Mouse (Mus musculus) heart, postnatal 10 days (tissue): ENCODE results near the gene Fbxo41. TPM values are rescaled to one million over a fixed set of nuclear protein-coding genes. Genes with fewer than 3 reads are reported as not detected.

Experiments used
- DNase-seq, 2 experiments: peaks; one replicate each; pipeline ENCODE4 v3.0.0; 2021
- intact Hi-C: fragments of 180-260 bp; cut with DNase I; formaldehyde crosslinking; loops from one replicate; pipeline ENCODE4 v1.15.1; 2025
- total RNA-seq, 2 experiments: library from RNA; stranded (reverse); gene quantifications; 2 replicates each; pipeline ENCODE4 v1.2.3; 2021

Gene Fbxo41
- not detected for total RNA-seq

GRCm38 (mm10) chr6:85502911-85503250, at the start of gene Fbxo41:
Gene Fbxo41 (minus strand): TSS chr6:85502994.
- DNase-seq = no peak
- intact Hi-C loops = no loop called here

DNA sequence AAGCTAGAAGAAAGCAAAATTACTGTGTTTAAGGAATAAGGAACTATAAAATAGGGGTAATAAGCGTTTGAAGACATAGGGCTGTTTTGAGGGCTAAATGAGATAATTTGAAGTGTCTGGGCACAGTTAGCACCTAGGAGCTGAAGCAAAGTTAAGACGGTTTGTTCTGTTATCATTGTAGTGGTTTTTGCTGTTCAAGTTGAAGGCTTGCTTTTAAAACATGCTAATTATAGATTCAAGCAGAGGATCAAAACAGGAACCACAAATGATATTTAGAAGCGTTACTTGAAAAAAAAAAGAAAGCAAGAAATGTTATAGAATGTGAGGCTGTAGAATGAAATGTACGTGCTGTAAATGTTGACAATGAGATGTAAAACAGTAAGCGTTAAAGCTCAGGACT, 44.8 kb upstream of the Fbxo41 start:
- intact Hi-C loops = no loop called here
- DNase-seq = no peak

DNA sequence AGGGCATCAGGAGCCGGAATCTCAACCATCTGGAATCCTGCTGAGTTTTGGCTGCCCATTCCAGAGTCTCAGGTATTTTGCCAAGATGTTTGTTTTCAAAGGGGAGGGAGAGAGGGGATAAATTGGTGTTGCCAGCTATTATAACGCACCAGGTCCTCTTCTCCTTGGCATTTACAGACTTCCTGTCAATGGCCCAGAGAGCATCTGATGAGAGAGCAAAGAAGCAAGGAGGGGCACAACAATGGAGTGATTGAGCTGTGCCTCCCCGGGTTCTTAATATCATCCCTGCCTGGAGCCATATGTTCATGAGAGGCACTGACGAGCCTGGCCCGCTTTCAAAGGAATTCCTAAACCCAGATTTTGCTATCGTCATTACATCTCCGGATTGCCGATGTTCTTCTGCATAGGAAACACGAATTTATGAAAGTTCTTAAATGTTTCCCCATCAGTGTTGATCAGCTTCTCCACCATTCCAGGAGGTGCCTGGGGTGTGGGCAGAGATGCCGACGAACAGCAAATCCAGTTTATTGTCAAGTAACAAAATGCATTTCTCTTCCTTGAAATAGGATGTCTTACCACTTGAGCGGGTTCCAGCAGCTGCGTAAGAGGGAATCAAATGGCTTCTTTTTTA, 41.6 kb upstream of the Fbxo41 start:
- DNase-seq = no peak
- intact Hi-C loops = no loop called here

DNA sequence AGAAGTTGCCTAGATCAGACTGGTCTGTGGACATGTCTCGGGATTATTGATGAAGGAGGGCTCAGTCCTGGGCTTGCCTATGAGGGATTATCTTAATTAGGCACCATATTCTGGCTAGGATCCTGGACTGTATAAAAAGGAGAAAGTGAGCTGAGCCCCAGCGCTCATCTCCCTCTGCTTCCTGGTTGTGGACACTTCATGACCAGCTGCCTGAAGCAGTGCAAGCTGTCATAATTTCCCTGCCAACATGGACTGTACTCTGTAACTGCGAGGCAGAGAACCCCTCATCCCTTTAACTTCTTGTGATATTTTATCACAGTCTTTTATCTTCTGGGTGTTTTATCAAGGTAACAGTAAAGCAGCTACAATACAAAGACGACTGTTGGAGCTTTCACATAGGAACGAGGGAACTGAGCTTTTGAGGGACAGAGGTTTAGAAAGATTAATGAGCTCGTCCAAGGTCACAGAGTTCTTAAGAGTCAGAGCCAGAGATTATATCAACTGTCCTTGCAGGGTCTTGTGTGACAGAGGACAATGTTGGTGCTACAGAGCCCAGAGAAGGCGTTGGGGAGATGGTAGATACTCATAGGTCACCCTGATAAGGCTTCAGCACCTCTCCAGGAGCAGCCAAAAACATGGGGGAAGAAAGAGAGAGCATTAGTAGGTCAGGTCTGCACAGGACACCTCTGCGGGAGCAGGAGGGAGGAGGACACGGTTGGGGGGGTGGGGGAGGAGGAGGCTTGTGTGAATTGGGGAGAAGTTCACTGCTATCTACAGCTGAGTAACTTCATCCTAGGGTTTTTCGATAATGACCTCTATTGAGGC, 40.8 kb upstream of the Fbxo41 start:
- intact Hi-C loops = no loop called here
- no peak for DNase-seq

- DNase-seq = no peak
- intact Hi-C loops = no loop called here
Observed at GRCm38 (mm10) chr6:85522825-85523224, 20.0 kb upstream of the Fbxo41 start.

DNA sequence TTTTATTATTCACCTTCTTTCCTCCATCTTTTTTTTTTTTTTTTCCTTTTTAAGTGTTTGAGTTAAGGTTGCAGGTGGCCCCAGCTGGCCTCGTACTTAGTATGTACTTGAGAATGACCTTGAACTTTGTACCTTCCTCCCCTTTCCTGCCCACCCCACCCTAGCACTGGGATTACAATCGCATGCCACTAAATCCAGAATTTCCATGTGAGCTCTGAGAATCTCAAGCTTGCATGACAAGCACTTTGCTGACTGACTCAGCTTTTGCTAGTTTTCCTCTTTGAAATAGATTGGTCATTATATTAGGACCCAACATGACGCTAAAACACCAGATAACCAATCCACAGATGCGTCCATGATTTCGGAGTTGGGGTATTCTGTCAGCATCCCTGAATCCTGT, 19.2 kb upstream of the Fbxo41 start:
- intact Hi-C loops = no loop called here
- DNase-seq = no peak

DNA sequence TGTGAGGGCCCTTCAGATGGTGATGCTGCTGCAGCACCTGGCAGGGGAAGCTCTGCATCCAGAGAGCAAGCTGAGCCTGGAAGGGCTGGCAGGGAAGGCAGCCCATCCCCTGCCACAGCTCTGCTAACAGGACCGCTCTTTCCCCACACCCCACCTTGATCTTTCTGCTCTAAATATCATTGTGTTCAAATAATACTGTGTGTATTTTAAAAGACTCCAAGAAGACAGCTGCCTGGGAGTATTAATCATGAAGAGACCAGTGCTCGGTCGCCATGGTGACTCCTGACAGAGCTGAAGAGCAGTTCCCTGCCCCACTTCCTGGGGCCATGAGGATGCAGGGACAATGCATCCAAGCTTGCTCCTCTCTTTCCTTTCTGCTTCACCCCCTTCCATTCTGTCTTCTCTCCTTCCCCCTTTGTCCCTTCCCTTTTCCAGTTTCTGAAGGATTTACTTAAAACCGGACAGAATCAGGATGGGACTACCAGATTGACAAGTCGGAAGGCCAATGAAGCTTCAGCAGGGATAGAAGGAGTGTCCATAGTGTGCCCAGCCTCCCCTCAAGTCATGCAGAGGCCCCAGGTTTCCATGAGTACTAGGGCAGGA, 15.4 kb upstream of the Fbxo41 start:
- no peak for DNase-seq
- intact Hi-C loops = no loop called here

DNA sequence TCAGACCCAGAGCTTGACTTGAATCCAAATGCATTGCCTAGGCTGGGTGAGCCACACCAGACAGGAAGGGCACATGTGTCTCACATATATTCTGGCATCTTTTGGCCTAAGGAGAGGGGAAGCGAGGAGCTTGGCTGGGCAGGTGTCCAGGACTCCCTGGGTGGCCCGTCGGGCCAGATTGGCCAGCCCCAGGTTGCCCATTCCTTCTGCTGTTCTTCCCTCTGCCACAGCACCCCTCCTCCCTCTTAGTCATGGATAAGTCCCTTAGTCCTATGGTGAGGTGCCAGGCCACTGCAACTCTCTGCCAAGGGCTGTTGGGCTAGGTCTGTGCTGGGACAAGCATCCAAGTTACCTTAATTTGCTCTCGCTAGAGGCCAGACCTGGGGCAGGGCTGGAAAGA, 13.1 kb upstream of the Fbxo41 start:
- intact Hi-C loops = no loop called here
- DNase-seq = no peak

DNA sequence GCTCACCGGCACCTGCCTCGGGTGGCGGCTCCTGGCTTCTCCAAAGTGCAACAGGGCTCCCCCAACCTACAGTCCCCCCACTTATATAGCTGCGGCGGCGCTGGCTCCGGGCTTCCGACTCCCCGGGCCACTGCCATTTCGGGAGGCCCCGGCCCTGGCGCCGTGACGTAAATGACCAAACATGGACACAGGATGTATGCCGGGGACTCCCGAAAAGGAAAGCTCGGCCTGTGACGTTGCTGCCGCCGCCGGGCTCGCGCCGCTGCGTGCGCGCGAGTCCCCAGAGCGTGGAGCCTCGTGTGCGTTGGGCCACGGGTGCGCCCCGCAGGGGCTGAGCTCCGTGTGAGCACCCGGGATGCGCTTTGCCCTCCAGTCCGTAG, 10.7 kb upstream of the Fbxo41 start, which contains the start of gene Egr4:
Gene Egr4, minus strand, starts transcription at position 59 of the 380 bp plus-strand sequence.
- DNase-seq = peak; percentile 13 to 19
- intact Hi-C loops = no loop called here

- intact Hi-C loops = no loop called here
- DNase-seq = no peak
Observed at GRCm38 (mm10) chr6:85512577-85513530, 10.1 kb upstream of the Fbxo41 start.

GRCm38 (mm10) chr6:85512056-85512440, 9.3 kb upstream of the Fbxo41 start:
- intact Hi-C loops = no loop called here
- no peak for DNase-seq

GRCm38 (mm10) chr6:85511286-85512055, 8.7 kb upstream of the Fbxo41 start:
- peak; percentile 71 to 82 for DNase-seq
- intact Hi-C loops = no loop called here

- intact Hi-C loops = no loop called here
- peak; percentile 14 to 30 for DNase-seq
Observed at GRCm38 (mm10) chr6:85510476-85510875, 7.7 kb upstream of the Fbxo41 start.

GRCm38 (mm10) chr6:85508602-85509001, 5.8 kb upstream of the Fbxo41 start:
- intact Hi-C loops = no loop called here
- DNase-seq = no peak

DNA sequence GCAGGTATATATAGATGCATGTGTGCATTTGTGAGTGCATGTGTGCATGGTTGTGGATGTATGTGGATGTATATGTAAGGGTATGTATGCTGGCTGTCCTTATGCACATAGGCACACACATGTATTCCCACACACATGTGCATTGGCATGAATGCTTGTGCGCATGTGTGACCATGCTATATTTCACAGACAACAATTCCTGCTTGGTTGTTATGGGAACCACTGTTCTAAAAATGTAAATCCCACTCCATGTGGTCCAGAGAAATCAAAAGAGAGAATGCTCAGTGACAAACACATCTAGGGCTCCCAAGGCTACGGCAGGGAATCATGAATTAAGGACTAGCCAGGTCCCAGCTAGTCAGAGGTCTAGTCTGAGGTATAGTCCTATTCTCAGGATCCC, 2.1 kb upstream of the Fbxo41 start:
- intact Hi-C loops = no loop called here
- no peak for DNase-seq

DNA sequence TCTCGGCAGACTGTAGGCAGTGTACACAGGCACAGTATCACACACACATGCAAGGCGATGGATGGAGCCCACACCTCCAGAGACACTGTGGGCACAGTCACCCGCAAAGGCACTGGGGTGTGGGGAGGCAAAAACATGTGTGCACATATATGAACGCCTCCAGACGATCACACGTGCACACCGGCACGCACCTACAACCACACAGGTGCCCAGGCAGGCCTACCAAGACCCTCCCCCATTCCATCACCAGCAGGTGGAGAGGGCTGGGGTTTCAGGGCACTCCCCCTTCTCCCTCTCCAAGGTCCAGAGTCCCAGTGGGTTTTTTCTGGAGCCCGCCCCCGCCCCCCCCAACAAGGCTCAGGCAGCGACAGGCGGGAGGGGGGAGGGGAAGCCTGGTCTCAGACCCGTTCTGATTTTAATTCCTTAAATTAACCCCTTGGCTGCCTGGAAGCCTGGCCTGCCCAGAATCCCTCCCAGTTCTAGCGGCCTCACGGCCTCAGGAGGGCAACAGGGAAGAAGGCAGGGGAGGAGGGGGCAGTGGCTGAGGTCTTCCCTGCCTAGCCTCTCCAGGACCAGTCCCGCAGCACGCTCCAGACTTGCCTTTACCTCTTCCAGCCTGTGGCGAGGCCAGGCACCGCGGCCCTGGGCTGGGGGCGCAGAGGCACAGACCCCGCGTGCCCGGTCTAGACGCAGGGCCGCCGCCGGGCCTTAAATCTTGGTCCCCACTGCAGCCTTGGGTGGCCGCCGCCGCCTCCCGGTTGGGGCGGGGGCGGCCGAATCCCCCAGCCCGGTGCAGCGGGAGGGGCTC, 487 bp downstream of the Fbxo41 start:
- intact Hi-C loops = no loop called here
- DNase-seq = no peak

DNA sequence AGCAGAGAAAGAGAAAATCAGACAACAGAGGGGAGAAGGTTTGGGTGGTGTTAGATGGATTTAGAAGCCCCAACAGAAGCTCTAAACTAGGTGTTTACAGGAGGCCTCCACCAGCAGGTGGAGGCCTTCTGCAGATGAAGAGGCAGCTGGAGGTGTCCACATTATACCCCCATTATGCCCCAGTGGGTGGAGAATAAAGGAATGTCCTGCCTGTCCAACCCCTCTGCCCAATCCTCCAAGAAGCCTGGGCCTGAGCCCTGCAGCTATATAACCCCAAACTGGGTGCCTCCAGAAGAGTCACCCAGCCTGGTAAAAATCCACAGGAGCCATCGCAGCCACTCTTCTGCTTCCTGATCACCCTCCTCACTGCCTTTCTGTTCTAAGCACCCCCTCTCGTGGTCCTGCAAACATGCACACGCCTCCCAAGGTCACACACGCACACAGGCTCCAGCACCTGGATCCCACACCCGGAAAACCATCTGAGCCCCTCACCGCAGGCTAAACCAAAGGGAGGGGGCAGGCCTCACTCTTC, 1.2 kb downstream of the Fbxo41 start:
- DNase-seq = no peak
- intact Hi-C loops = no loop called here

GRCm38 (mm10) chr6:85500416-85500815, 2.4 kb downstream of the Fbxo41 start:
- intact Hi-C loops = no loop called here

DNA sequence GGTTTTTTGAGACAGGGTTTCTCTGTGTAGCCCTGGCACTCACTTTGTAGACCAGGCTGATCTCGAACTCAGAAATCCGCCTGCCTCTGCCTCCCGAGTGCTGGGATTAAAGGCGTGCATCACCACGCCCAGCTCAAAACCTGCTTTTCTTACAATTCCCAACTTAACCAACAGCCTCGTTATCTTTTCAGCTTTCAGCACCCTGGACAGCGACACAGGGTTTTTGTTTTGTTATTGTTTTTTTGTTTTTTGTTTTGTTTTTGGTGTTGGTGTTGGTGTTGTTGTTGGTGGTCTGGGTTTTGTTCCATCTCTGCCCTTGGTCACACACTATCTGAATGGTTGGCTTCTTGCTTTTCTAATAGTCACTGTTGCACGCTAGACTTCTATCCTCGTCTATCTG, 4.6 kb downstream of the Fbxo41 start:
- peak in 1 of 2 experiments; percentile 27 for DNase-seq

More at GRCm38 (mm10) chr6:85500416-85500815, 2.4 kb downstream of the Fbxo41 start:
- DNase-seq = no peak

More for the DNA sequence above, 4.6 kb downstream of the Fbxo41 start:
- intact Hi-C loops = no loop called here
